Mouse (Mus musculus): ENCODE results near the gene Cd59a.

Gene Cd59a

GRCm38 (mm10) chr2:104135920-104136319 lies 40.3 kb downstream of the Cd59a start:
- in situ Hi-C loops (cut with MboI): no loop called here

- in situ Hi-C loops (cut with MboI): no loop called here
Measured at GRCm38 (mm10) chr2:104142140-104142539, 46.5 kb downstream of the Cd59a start.

GRCm38 (mm10) chr2:104144004-104144403 lies 48.4 kb downstream of the Cd59a start:
- in situ Hi-C loops (cut with MboI): no loop called here

- in situ Hi-C loops (cut with MboI): no loop called here
Measured at GRCm38 (mm10) chr2:104145983-104146382, 50.4 kb downstream of the Cd59a start.

- in situ Hi-C loops (cut with MboI): no loop called here
Measured at GRCm38 (mm10) chr2:104147910-104148561, 52.4 kb downstream of the Cd59a start.

GRCm38 (mm10) chr2:104150608-104151397 lies 55.2 kb downstream of the Cd59a start:
- in situ Hi-C loops (cut with MboI): no loop called here

GRCm38 (mm10) chr2:104153345-104153744 lies 57.7 kb downstream of the Cd59a start:
- in situ Hi-C loops (cut with MboI): no loop called here

GRCm38 (mm10) chr2:104153876-104154275 lies 58.3 kb downstream of the Cd59a start:
- in situ Hi-C loops (cut with MboI): no loop called here

GRCm38 (mm10) chr2:104157831-104158230 lies 62.2 kb downstream of the Cd59a start:
- in situ Hi-C loops (cut with MboI): no loop called here

GRCm38 (mm10) chr2:104163418-104163817 lies 67.8 kb downstream of the Cd59a start:
- in situ Hi-C loops (cut with MboI): no loop called here

GRCm38 (mm10) chr2:104163978-104164487 lies 68.4 kb downstream of the Cd59a start:
- in situ Hi-C loops (cut with MboI): no loop called here

Data from mature B cell (primary cell).